Mouse (Mus musculus) heart, embryonic 13.5 days (tissue): ENCODE results near the gene Irf2bp1. TPM values are rescaled to one million over a fixed set of nuclear protein-coding genes. Genes with fewer than 3 reads are reported as not detected.

Source experiments
- ATAC-seq: fragments of 200-750 bp; cut with Nextera tagmentation; 2 replicates; pipeline ENCODE4 v1.8.0; 2017; ENCODE audit warnings: moderate TSS enrichment; ENCODE audit not compliant: insufficient number of reproducible peaks, low FRiP score, low TSS enrichment; ENCODE audit errors: extremely low read depth
- H3K27ac ChIP-seq: fragments of 300-500 bp; sonication (generic); replicated peaks from 2 replicates; pipeline ENCODE4 v1.5.1; 2015; ENCODE audit warnings: moderate library complexity, mild to moderate bottlenecking, inconsistent platforms
- H3K27me3 ChIP-seq: fragments of 300-500 bp; sonication (generic); replicated peaks from 2 replicates; pipeline ENCODE4 v1.6.1; 2015; ENCODE audit warnings: mild to moderate bottlenecking, inconsistent platforms
- H3K36me3 ChIP-seq: fragments of 300-500 bp; sonication (generic); 2 replicates; pipeline ENCODE4 v1.6.1; 2015; ENCODE audit warnings: mild to moderate bottlenecking, inconsistent platforms
- H3K4me1 ChIP-seq: fragments of 300-500 bp; sonication (generic); 2 replicates; pipeline ENCODE4 v1.6.1; 2015; ENCODE audit warnings: inconsistent platforms
- H3K4me2 ChIP-seq: fragments of 300-500 bp; sonication (generic); 2 replicates; pipeline ENCODE4 v1.6.1; 2015; ENCODE audit warnings: inconsistent platforms, mild to moderate bottlenecking, moderate library complexity
- H3K4me3 ChIP-seq: fragments of 300-500 bp; sonication (generic); 2 replicates; pipeline ENCODE4 v1.5.1; 2015; ENCODE audit warnings: moderate library complexity, mild to moderate bottlenecking, inconsistent platforms
- H3K9ac ChIP-seq: fragments of 300-500 bp; sonication (generic); 2 replicates; pipeline ENCODE4 v1.6.1; 2015; ENCODE audit warnings: inconsistent platforms, mild to moderate bottlenecking, moderate library complexity
- H3K9me3 ChIP-seq: fragments of 300-500 bp; sonication (generic); 2 replicates; pipeline ENCODE4 v1.6.1; 2016; ENCODE audit warnings: inconsistent platforms
- WGBS: fragments of 180-500 bp; shearing (Covaris S2); methylation state at CpG from one replicate; pipeline ENCODE4 v1.1.7; 2015; ENCODE audit warnings: mixed read lengths; 5-methylcytosine and 5-hydroxymethylcytosine counted together
- polyA plus RNA-seq: library from polyadenylated mRNA; unstranded; fragments of >200 nt; fragmentation: Nextera tagmentation; extraction: Ambion mirVana; gene quantifications from 2 replicates; pipeline ENCODE4 v1.2.1, GENCODE M21; 2015

Irf2bp1 gene
- polyA plus RNA-seq, 1 experiment from 2014 or later: 12.4 TPM

GRCm38 (mm10) chr7:19012882-19013281 lies 9.0 kb downstream of the Irf2bp1 start:
- H3K27me3 ChIP-seq: peaks cover 3% of the 10 kb centered on the region; the same call in 1 of the 2 replicates
- no peak overlapping the region for H3K27ac ChIP-seq
- peak overlapping the region; percentile 89; the same call in 1 of the 2 replicates for H3K9ac ChIP-seq
- H3K4me3 ChIP-seq: 0 out of 2 replicates have a peak overlapping the region, but pooled peaks have one; percentile 58
- no peaks in the 10 kb centered on the region for H3K36me3 ChIP-seq
- no peaks in the 10 kb centered on the region for H3K9me3 ChIP-seq
- peaks cover 18% of the 10 kb centered on the region for H3K4me1 ChIP-seq
- ATAC-seq: no peak
- WGBS: 36% methylated on average over 2 of the region's 2 CpGs
- H3K4me2 ChIP-seq: peak overlapping the region; percentile 87

- Histone ChIP-seq H3K9ac (no peak overlapping the region), H3K27me3 (peaks cover 6% of the 10 kb centered on the region), H3K36me3 (no peaks in the 10 kb centered on the region), H3K4me3 (no peak overlapping the region), H3K27ac (no peak overlapping the region), H3K9me3 (no peaks in the 10 kb centered on the region), H3K4me1 (peaks cover 18% of the 10 kb centered on the region), H3K4me2 (no peak overlapping the region)
- ATAC-seq: no peak
- 49% methylated on average over 15 of the region's 15 CpGs for WGBS
Measured at GRCm38 (mm10) chr7:19014452-19014851, 10.6 kb downstream of the Irf2bp1 start.

- Histone ChIP-seq H3K9me3 (no peaks in the 10 kb centered on the region), H3K9ac (no peak overlapping the region), H3K4me2 (no peak overlapping the region), H3K36me3 (no peaks in the 10 kb centered on the region), H3K27me3 (peaks cover 22% of the 10 kb centered on the region), H3K27ac (no peak overlapping the region), H3K4me1 (peaks cover 20% of the 10 kb centered on the region), H3K4me3 (no peak overlapping the region)
- no peak for ATAC-seq
- 79% methylated on average over 4 of the region's 4 CpGs for WGBS
Measured at GRCm38 (mm10) chr7:19016042-19016441, 12.2 kb downstream of the Irf2bp1 start.

- Histone ChIP-seq H3K9me3 (no peaks in the 10 kb centered on the region), H3K4me2 (no peak overlapping the region), H3K4me1 (peaks cover 11% of the 10 kb centered on the region), H3K27ac (no peak overlapping the region), H3K27me3 (peaks cover 40% of the 10 kb centered on the region), H3K9ac (no peak overlapping the region), H3K36me3 (no peaks in the 10 kb centered on the region), H3K4me3 (no peak overlapping the region)
- 80% methylated on average over 7 of the region's 7 CpGs for WGBS
- ATAC-seq: no peak
Measured at GRCm38 (mm10) chr7:19017909-19018308, 14.1 kb downstream of the Irf2bp1 start.

GRCm38 (mm10) chr7:19021048-19021447 lies 17.2 kb downstream of the Irf2bp1 start:
- no peak overlapping the region for H3K4me2 ChIP-seq
- no peaks in the 10 kb centered on the region for H3K36me3 ChIP-seq

GRCm38 (mm10) chr7:19022189-19022958 lies 18.5 kb downstream of the Irf2bp1 start:
- Histone ChIP-seq H3K36me3 (no peaks in the 10 kb centered on the region), H3K9ac (no peak overlapping the region; the same call in 1 of the 2 replicates), H3K4me2 (no peak overlapping the region), H3K27ac (no peak overlapping the region), H3K4me1 (peaks cover 30% of the 10 kb centered on the region), H3K9me3 (no peaks in the 10 kb centered on the region), H3K27me3 (peaks cover 47% of the 10 kb centered on the region), H3K4me3 (no peak overlapping the region)
- WGBS: 49% methylated on average over 18 of the region's 18 CpGs
- no peak for ATAC-seq

More at GRCm38 (mm10) chr7:19021048-19021447, 17.2 kb downstream of the Irf2bp1 start:
- no peak overlapping the region for H3K4me3 ChIP-seq
- H3K4me1 ChIP-seq: peaks cover 25% of the 10 kb centered on the region
- no peak overlapping the region for H3K27ac ChIP-seq
- H3K9me3 ChIP-seq: no peaks in the 10 kb centered on the region
- WGBS: 21% methylated on average over 8 of the region's 8 CpGs
- peaks cover 47% of the 10 kb centered on the region for H3K27me3 ChIP-seq
- peak overlapping the region; percentile 28; the same call in 1 of the 2 replicates for H3K9ac ChIP-seq
- ATAC-seq: no peak

GRCm38 (mm10) chr7:19023357-19023814 lies 19.5 kb downstream of the Irf2bp1 start, which contains the start of gene Foxa3:
Gene Foxa3 (minus strand): TSS chr7:19023538.
- peak; percentile 21; the same call in 1 of the 2 replicates for ATAC-seq
- H3K9ac ChIP-seq: peak within 1 kb of the TSS; percentile 99
- 5% methylated on average over 30 of the region's 30 CpGs for WGBS
- H3K4me2 ChIP-seq: peak within 1 kb of the TSS; percentile 94
- H3K27ac ChIP-seq: peak within 1 kb of the TSS; percentile 73
- peaks cover 47% of the 10 kb centered on the region for H3K27me3 ChIP-seq
- H3K9me3 ChIP-seq: no peaks in the 10 kb centered on the region
- peaks cover 30% of the 10 kb centered on the region for H3K4me1 ChIP-seq
- peak within 1 kb of the TSS; percentile 99 for H3K4me3 ChIP-seq
- H3K36me3 ChIP-seq: peaks cover 1% of the 10 kb centered on the region; the same call in 1 of the 2 replicates

GRCm38 (mm10) chr7:19024096-19024506 lies 20.3 kb downstream of the Irf2bp1 start, which contains the start of gene Sympk:
Gene Sympk (plus strand): TSS chr7:19024377.
- Histone ChIP-seq H3K36me3 (peaks cover 9% of the 10 kb centered on the region), H3K9ac (peak within 1 kb of the TSS; percentile 99), H3K4me3 (peak within 1 kb of the TSS; percentile 99), H3K27ac (peak within 1 kb of the TSS; percentile 73), H3K4me1 (peaks cover 30% of the 10 kb centered on the region), H3K4me2 (peak within 1 kb of the TSS; percentile 94), H3K27me3 (peaks cover 47% of the 10 kb centered on the region), H3K9me3 (no peaks in the 10 kb centered on the region)
- ATAC-seq: peak; percentile 92
- WGBS: under 1% methylated on average over 50 of the region's 50 CpGs

- Histone ChIP-seq H3K4me3 (peak overlapping the region; percentile 99), H3K36me3 (peaks cover 15% of the 10 kb centered on the region), H3K9me3 (no peaks in the 10 kb centered on the region), H3K4me1 (peaks cover 30% of the 10 kb centered on the region), H3K27me3 (peaks cover 41% of the 10 kb centered on the region), H3K9ac (peak overlapping the region; percentile 99), H3K4me2 (peak overlapping the region; percentile 94), H3K27ac (peak overlapping the region; percentile 73)
- peak; percentile 5; the same call in 1 of the 2 replicates for ATAC-seq
- 2% methylated on average over 29 of the region's 36 CpGs for WGBS
Measured at GRCm38 (mm10) chr7:19024581-19025255, 20.9 kb downstream of the Irf2bp1 start.

GRCm38 (mm10) chr7:19028067-19028466 lies 24.2 kb downstream of the Irf2bp1 start:
- peaks cover 23% of the 10 kb centered on the region for H3K4me1 ChIP-seq
- H3K9me3 ChIP-seq: no peaks in the 10 kb centered on the region
- no peak overlapping the region for H3K4me3 ChIP-seq
- peaks cover 8% of the 10 kb centered on the region for H3K27me3 ChIP-seq
- no peak overlapping the region for H3K9ac ChIP-seq
- no peak overlapping the region for H3K27ac ChIP-seq
- no peak for ATAC-seq
- peaks cover 48% of the 10 kb centered on the region for H3K36me3 ChIP-seq
- H3K4me2 ChIP-seq: no peak overlapping the region

- H3K9me3 ChIP-seq: no peaks in the 10 kb centered on the region
- peaks cover 59% of the 10 kb centered on the region for H3K36me3 ChIP-seq
Measured at GRCm38 (mm10) chr7:19029084-19029653, 25.3 kb downstream of the Irf2bp1 start.

More at GRCm38 (mm10) chr7:19029084-19029653, 25.3 kb downstream of the Irf2bp1 start:
- ATAC-seq: peak; percentile 15; the same call in 1 of the 2 replicates
- no peak overlapping the region for H3K9ac ChIP-seq
- no peak overlapping the region for H3K4me3 ChIP-seq
- H3K4me2 ChIP-seq: no peak overlapping the region
- H3K27ac ChIP-seq: no peak overlapping the region
- WGBS: 67% methylated on average over 6 of the region's 6 CpGs
- no peaks in the 10 kb centered on the region for H3K27me3 ChIP-seq
- H3K4me1 ChIP-seq: peaks cover 18% of the 10 kb centered on the region
